Mouse (Mus musculus) v-Abl transformed pro-B cells (cell line): Measurements from ENCODE around the gene Sdad1.

Experiments
- in situ Hi-C, 2 experiments: fragments of 400-800 bp; cut with MboI; formaldehyde crosslinking; loops; one replicate each; pipeline ENCODE4 v1.15.1; 2025; ENCODE audit not compliant: unreplicated experiment in 2 of 2

The Sdad1 gene

DNA sequence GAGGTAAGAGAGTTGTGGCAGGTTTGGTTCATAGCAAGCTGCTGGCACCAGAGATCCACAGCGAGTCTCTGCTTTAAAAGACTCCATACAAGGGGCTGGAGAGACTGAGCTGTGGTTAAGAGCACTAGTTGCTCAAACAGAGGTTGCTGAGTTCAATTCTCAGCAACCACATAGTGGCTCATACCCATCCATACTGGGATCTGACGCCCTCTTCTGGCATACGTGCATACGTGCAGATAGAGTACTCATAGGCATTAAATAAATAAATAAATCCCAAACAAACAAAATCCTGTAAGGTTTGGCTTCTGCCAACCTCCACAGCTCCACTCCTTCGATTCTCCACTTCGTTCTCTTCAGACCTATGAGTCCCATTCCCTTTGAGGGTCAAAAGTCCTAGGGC, 58.2 kb downstream of the Sdad1 start:
- in situ Hi-C loops: no loop called here

DNA sequence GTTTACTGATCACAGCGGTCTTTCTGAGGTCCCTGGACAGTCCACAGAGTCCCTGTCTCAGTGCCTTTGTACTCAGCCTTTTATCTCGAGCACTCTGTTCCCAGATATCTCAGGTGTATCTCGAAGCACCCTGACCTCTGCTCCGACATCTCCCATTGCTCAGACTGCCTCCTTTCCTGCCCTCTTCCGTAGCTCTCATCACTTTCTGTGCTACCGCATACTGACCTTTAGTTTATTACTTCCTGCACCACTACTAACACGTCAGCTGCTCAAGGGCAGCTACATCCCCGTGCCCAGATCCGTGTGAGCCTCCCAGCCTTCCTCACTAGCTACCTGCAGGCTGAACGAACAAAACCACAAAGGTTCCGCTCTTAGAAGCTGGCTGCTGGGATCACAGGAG, 61.7 kb downstream of the Sdad1 start:
- in situ Hi-C loops: loop anchor here in 1 of 2 experiments (25.0 kb wide), 1 partner anchor 786 kb away; no protein-coding TSS in a partner anchor

DNA sequence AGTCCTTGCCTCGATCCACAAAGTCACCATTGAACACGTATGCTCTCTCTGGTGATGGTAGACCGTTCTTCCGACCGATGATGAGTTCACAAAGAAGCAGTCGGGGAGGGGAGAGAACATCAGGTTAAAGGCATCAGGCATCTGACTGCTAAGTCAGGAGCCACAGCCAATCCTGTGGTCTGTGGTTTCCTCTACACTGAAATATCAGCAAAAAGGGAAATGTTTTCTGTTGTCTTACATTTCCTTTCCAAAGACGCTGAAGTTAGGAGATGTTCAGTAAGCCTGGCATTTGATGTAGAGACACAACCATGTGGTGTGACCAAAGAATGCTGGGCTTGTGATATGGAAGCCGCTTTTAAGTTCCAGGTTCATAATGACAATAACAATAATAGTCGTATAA, 64.8 kb downstream of the Sdad1 start:
- in situ Hi-C loops: loop anchor here in 1 of 2 experiments (25.0 kb wide), 1 partner anchor 783 kb away; no protein-coding TSS in a partner anchor

DNA sequence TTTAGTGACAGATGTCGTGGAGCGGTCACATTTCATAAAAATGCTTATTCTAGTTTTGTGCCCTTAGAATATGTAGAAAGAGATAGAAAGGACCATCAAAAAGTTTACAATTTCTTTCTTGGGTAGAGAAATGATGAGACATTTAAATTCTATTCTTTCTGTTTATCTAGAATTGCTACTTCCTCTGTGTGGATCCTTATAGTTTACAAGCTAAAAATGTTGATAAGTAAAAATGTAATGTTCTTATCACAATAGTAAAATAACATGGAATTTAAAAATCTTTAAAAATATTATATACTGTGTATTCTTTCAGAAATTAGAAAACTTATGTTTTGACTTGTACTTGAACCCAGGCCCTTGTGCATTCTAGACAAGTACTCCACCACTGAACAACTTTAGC, 65.4 kb downstream of the Sdad1 start:
- in situ Hi-C loops: loop anchor here in 1 of 2 experiments (25.0 kb wide), 1 partner anchor 783 kb away; no protein-coding TSS in a partner anchor

DNA sequence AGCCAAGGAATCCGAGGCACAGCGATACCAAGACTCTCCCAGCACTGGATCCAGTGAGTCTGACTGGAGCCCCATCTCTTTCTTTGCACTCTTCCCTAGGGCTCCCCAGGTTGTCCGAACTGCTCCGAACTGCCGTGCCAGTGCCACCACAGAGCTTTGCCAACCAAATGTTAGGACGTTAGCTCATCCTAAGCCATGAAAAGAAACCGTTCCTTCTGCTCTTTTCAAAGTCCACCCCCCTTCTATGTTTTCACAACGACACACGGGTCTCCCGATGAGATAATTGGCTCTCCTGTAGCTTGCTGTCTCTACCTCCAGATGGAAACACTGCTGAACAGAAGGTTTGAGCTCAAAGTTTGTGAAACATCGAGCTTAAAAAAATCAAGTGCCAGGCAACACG, 69.5 kb downstream of the Sdad1 start:
- in situ Hi-C loops: loop anchor here in 1 of 2 experiments (25.0 kb wide), 1 partner anchor 778 kb away; no protein-coding TSS in a partner anchor

DNA sequence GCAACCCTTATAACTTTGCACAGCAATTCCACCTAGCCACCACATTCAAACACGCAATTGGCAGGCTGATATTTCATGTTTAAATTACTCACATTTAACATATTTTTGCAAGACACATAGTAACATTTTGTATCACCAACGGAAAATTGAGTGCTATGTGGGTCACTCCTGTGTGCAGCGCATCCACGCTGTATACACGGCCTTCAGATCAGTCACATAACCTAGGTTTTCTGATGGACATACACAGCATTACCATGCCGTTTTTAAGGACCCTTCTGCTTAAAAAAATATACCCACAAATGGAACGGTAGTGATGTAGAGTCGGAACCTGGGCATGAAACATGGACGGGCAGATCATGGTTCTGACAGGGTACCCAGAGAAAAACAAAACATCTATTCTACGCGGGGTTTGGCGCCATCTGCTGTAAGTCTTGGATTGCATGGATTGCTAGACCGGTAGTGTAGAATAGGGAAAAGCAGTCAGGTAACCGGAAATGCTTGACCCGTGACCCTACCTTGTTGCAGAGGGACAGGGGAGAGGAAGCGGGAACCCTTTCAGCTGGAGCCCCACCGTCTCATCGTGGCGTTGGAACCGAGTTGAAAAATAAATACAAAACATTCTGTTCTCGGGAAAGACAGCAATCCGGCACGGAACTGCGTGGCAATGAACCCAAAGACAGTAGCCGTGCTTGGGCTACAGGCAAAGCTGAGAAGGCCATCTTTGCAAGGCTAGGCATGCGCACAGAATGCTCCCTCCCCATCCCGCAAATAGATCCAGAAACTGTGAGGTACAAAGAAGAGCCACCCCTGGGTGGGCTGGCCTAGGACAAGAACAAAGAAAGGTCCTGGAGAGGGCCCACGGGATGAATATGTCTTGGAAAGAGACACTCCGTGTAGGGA, 70.7 kb downstream of the Sdad1 start:
- in situ Hi-C loops: loop anchor here in 1 of 2 experiments (10.0 to 25.0 kb wide), 2 partner anchors 777 to 1295 kb away; no protein-coding TSS in a partner anchor

DNA sequence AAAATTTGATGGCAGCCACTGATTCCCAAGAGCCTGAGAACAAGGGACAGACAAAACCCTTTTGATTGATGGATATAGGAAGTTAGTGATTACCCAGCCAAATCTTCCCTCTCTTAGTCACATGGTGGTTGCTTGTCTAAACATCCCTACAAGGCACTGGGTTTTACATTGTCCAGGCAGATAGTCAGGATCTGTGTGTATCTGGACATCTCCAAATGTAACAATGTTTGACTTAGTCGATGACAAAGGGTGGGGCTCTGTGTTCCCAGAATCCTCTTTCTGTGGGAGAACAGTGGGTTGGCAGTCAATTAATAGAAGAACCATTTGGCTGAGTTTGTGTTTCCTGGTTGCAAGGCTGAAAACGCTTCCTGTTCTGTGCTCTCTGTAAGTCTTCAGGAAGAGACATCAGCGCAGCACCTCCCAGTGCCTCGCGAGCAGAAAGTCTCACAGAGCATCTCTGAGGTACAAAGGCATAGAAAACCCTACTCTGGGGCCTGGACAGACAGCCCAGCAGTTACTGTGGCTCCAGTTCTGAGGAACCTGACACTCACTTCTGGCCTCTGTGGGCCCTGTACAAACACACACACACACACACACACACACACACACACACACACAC, 75.2 kb downstream of the Sdad1 start:
- in situ Hi-C loops: loop anchor here in 1 of 2 experiments (10.0 to 25.0 kb wide), 2 partner anchors 773 to 1290 kb away; no protein-coding TSS in a partner anchor
